Mouse (Mus musculus) cortical plate, adult 2 months (tissue): ENCODE data around the gene Slc1a2. TPM values are rescaled to one million over a fixed set of nuclear protein-coding genes. Genes with fewer than 3 reads are reported as not detected.

Experiments
- H3K27ac ChIP-seq: fragments of 200-500 bp; 2 replicates; pipeline ENCODE4 v1.5.1; 2012; ENCODE audit warnings: low read length, control low read depth, inconsistent platforms; ENCODE audit not compliant: insufficient read depth
- H3K4me1 ChIP-seq: fragments of 200-500 bp; 2 replicates; pipeline ENCODE4 v1.6.1; 2011; ENCODE audit warnings: low read length; ENCODE audit not compliant: control insufficient read depth, insufficient read depth
- H3K4me3 ChIP-seq: fragments of 200-500 bp; 2 replicates; pipeline ENCODE4 v1.5.1; 2011; ENCODE audit warnings: mild to moderate bottlenecking, low read length, control low read depth; ENCODE audit not compliant: insufficient read depth
- CTCF ChIP-seq: fragments of 200-500 bp; IDR thresholded peaks from 2 replicates; pipeline ENCODE4 v1.5.1; 2011; ENCODE audit warnings: mild to moderate bottlenecking, control low read depth, low read length; ENCODE audit not compliant: insufficient read depth; ENCODE audit errors: extremely low read depth
- POLR2A ChIP-seq: fragments of 200-500 bp; IDR thresholded peaks from 2 replicates; pipeline ENCODE4 v1.6.1; 2011; ENCODE audit warnings: mild to moderate bottlenecking, low read length, control low read depth; ENCODE audit not compliant: insufficient read depth; ENCODE audit errors: extremely low read depth
- polyA plus RNA-seq: library from polyadenylated mRNA; depleted of rRNA; stranded (reverse); fragments of >200 nt; gene quantifications from 2 replicates; pipeline ENCODE4 v1.2.3, GENCODE M21; 2012

Gene Slc1a2
- polyA plus RNA-seq, 1 experiment, result 784 TPM

DNA sequence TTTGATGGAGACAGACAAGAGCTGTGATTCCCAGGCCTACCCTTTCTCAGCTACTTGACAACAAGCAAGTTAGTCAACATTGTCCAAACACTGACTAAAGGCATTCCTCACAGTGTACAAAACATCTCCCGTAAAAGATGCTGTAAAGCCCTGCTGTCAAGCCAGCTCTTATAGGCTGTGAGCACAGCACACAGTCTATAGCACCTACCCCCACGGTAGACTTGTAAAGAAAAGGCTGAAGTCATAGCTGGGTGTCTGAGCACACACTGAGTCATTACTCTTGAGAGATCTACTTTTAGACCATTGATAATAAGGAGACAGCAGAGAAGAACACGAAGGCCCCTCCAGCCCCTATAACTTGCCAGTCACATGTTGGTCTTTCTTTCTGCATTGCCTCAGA is 66.6 kb downstream of the Slc1a2 start:
- TF ChIP-seq POLR2A (no peak), CTCF (no peak)
- H3K4me3 ChIP-seq, result no peak overlapping the region
- peaks cover 6% of the 10 kb centered on the region; the same call in 1 of the 2 replicates for H3K4me1 ChIP-seq
- no peak overlapping the region for H3K27ac ChIP-seq

- Histone ChIP-seq H3K4me3 (no peak overlapping the region), H3K4me1 (peaks cover 3% of the 10 kb centered on the region; the same call in 1 of the 2 replicates), H3K27ac (no peak overlapping the region)
- TF ChIP-seq CTCF, result no peak
- no peak for TF ChIP-seq POLR2A
Measured at GRCm38 (mm10) chr2:102730386-102730785, 71.9 kb downstream of the Slc1a2 start.

DNA sequence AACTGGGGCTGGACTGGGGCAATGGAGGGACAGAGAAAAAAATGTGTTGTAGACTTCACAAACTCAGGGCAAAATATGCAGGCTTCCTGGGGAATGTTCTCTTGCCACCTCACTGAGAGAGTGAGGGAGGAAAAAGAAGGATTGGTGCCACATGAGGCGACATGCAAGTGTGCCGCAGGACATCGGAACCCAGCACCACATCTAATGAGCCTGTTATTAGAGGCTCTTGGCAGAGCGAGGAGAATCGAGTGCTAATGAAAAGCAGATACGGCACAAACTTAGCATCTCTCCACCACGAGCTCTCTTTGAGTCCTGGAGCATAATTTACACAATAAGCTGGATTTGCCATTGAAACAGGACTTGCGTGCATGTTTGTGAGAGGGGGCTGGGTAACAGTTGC is 72.3 kb downstream of the Slc1a2 start:
- TF ChIP-seq CTCF (no peak), POLR2A (no peak)
- no peak overlapping the region for H3K4me3 ChIP-seq
- no peak overlapping the region for H3K27ac ChIP-seq
- peaks cover 3% of the 10 kb centered on the region; the same call in 1 of the 2 replicates for H3K4me1 ChIP-seq

- H3K27ac ChIP-seq, result no peak overlapping the region
- peaks cover 2% of the 10 kb centered on the region; the same call in 1 of the 2 replicates for H3K4me1 ChIP-seq
- TF ChIP-seq CTCF (no peak), POLR2A (no peak)
- no peak overlapping the region for H3K4me3 ChIP-seq
Measured at GRCm38 (mm10) chr2:102733128-102733527, 74.7 kb downstream of the Slc1a2 start.

DNA sequence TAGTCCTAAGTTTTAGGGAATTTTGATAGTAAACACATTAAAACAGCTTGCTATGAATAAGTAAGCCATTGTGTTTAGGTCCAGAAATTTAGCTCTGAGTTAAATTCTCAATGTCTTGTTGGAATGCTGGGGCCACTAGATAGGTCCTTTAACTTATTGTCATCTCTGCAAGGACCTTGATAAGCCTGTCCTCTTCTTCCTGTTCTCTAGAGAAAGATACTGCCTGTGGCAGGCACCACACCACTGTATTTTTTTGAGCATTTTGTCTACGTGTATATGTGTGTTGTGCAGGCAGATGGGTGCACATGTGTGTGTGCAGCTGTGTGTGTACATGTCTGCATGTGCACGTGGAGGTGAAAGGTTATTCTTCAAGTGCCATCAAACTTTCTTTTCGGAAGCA is 75.6 kb downstream of the Slc1a2 start:
- TF ChIP-seq POLR2A (no peak), CTCF (no peak)
- Histone ChIP-seq H3K27ac (no peak overlapping the region), H3K4me1 (peaks cover 2% of the 10 kb centered on the region; the same call in 1 of the 2 replicates), H3K4me3 (no peak overlapping the region)

GRCm38 (mm10) chr2:102735031-102735430 is 76.6 kb downstream of the Slc1a2 start:
- H3K27ac ChIP-seq, result no peak overlapping the region
- no peak overlapping the region for H3K4me3 ChIP-seq
- no peaks in the 10 kb centered on the region; the same call in 1 of the 2 replicates for H3K4me1 ChIP-seq
- no peak for TF ChIP-seq POLR2A
- no peak for TF ChIP-seq CTCF

DNA sequence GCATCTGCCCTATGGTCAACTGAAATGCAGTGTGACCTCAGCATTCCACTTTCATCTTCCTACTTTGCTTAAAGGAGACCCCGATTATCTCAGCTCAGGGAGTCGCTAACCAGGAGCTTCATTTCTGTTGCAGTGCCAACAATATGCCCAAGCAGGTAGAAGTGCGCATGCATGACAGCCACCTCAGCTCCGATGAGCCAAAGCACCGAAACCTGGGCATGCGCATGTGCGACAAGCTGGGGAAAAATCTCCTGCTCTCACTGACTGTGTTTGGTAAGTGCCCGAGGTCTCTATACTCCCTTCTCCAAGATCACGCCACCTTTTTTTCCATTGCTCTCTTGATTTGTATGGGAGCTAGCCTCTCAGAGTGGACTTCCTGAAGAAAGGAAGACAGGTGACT is 77.4 kb downstream of the Slc1a2 start:
- Histone ChIP-seq H3K4me1 (no peaks in the 10 kb centered on the region), H3K27ac (no peak overlapping the region), H3K4me3 (no peak overlapping the region)
- TF ChIP-seq POLR2A (no peak), CTCF (no peak)

GRCm38 (mm10) chr2:102736490-102736889 is 78.0 kb downstream of the Slc1a2 start:
- no peak overlapping the region for H3K27ac ChIP-seq
- no peaks in the 10 kb centered on the region for H3K4me1 ChIP-seq
- TF ChIP-seq CTCF (no peak), POLR2A (no peak)
- H3K4me3 ChIP-seq, result no peak overlapping the region

DNA sequence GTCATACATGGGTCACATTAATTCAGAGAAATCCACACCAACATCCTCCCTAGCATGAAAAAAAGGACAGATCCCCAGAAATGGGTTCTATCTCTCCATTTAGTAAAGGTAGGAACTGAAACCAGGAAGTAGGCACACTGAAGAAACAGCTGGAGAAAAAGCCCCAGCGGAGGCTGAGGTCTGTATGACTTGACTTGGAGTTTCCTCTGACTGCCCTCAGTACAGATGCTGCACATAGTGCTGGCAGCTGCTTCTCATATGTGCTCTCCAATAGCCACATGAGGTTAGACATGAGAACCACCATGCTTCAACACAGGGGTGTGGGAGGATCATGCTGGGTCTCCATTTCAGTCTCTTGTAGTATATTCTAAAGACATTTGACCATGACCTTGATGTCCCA is 80.4 kb downstream of the Slc1a2 start:
- TF ChIP-seq POLR2A (no peak), CTCF (no peak)
- Histone ChIP-seq H3K27ac (no peak overlapping the region), H3K4me3 (no peak overlapping the region), H3K4me1 (peaks cover 4% of the 10 kb centered on the region)

DNA sequence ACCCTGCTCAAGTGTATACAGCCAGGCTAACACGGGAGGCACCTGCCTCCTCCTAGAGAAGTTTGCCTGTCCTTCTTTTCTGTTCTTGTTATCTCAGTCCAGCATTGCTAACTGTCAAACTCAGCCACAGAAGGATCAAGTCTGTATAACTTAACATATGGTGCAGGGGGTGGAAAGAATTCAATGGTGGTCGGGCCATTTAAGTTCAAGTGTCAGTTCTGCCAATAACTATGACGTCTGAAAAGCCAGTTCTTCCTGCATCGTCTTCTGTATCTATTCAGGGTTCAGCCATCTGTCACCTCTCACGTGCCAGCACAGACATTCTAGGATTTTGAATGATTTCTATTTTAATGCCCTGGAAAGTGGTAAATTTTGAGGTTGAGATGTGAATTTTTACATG is 84.2 kb downstream of the Slc1a2 start:
- TF ChIP-seq CTCF (no peak), POLR2A (no peak)
- no peak overlapping the region for H3K4me3 ChIP-seq
- H3K4me1 ChIP-seq, result peaks cover 9% of the 10 kb centered on the region
- no peak overlapping the region for H3K27ac ChIP-seq
